Mouse (Mus musculus) cerebellum, postnatal 36 days (tissue): ENCODE measurements around the gene Echdc3.

Experiments used
- DNase-seq, 2 experiments: peaks; one replicate each; pipeline ENCODE4 v3.0.0; 2021 to 2022; ENCODE audit warnings: mixed read lengths in 2 of 2

Echdc3 gene

GRCm38 (mm10) chr2:6220141-6220805, 7.4 kb upstream of the Echdc3 start:
- peak; percentile 81 to 88 for DNase-seq

- DNase-seq = no peak
Observed at GRCm38 (mm10) chr2:6212327-6212723, 508 bp downstream of the Echdc3 start.

GRCm38 (mm10) chr2:6210840-6211239, 2.0 kb downstream of the Echdc3 start:
- DNase-seq = no peak

DNA sequence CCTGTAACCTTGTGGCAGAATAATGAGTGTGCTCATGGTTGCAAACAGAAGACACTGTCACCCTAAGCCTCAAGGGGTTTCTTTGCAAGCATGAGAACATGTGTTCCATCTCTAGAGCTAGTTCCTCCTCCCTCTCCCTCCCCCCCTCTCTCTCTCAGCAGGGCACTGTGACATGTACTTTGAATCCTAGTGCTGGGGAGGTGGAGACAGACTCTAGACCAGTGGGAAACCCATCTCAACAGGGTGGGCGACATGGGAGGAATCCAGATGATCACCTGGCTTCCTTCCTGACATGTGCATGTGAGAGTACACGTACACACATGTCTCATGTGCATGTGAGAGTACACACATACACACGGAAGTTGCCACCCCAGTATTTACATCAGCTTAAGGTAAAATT, 3.1 kb downstream of the Echdc3 start:
- DNase-seq = no peak

GRCm38 (mm10) chr2:6209116-6209515, 3.7 kb downstream of the Echdc3 start:
- DNase-seq = no peak

DNA sequence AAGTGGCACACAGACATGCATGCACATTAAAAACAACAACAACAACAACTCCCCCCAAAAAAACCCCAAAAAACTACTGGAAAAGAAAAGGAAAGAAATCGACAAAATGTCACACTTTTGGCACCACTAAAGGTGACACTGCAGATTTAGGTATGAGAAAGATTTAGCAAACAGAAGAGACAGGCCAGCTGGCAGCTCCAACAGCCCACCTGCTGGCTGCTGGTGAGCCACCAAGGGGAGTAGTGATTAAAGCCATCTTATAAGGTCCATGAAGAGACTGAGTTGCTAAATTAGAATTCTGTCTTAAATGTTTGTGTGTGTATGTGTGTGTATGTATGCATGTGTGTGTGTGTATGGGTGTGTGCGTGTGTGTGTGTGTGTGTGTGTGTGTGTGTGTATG, 5.1 kb downstream of the Echdc3 start:
- DNase-seq = peak; percentile 45 to 46

DNA sequence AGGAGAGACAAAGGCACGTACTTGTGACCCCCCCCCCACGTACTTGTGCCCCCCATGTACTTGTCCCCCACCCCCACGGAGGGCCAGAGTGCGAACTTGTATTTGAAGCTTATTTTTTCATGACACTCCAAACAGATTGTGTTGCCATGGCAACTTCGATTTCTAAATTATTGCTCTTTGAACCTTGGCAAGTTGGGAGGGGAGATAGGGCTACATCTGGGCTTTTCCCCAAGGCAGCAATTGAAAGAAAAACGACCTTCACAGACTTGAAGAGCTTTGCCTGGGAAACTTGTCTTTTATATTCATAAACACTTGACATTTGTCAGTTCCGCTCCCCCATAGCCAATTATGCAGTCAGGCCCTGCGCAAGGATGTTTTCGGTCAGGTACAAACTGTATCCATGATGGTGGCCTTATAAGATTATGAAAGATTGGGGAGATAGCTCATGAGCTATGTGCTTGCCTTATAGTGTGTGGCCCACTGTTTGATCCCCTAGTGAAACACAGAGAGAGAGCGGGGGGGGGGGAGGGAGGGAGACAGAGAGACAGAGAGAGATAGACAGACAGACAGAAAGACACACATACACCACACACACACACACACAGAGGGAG, 16.4 kb downstream of the Echdc3 start:
- DNase-seq = no peak

- DNase-seq = no peak
Observed at GRCm38 (mm10) chr2:6195468-6196239, 17.2 kb downstream of the Echdc3 start.

- DNase-seq = no peak
Observed at GRCm38 (mm10) chr2:6194497-6194896, 18.3 kb downstream of the Echdc3 start.

- DNase-seq = no peak
Observed at GRCm38 (mm10) chr2:6193591-6193973, 19.3 kb downstream of the Echdc3 start.

DNA sequence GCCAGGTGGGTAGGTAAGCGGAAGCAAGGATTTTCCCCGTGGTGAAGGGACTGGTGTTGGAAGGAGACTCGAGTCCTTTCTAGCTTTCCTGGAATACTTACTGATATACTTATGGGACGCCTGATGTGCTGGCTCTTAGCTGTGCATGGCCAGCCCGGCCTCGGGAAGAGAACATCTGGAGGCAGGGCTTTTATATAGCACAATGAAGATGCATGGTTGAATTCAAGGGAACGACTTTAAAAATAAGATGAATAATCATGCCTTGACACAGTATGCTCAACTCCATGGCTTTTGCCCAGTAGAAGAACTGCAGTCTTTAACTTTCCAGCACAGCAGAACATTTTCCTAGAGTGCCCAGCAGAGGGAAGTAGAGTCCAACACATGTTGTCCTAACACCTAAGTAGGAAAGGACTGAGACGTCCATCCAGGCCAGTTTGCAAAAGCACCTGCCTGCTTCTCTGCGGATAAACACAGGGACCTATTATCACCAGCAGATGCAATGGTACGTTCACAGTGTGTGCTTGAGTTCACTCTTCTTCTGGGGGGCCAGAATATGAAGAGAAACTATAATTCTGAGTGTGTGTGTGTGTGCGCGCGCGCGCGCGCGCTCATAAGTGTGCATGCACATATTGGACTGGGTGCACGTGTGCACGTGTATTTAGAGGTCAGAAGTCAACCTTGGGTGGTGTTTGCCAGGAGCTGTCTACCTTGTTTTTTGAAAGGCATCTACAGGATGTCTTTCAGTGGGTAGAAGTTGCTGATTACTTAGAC, 19.8 kb downstream of the Echdc3 start:
- DNase-seq = peak; percentile 63 to 74

DNA sequence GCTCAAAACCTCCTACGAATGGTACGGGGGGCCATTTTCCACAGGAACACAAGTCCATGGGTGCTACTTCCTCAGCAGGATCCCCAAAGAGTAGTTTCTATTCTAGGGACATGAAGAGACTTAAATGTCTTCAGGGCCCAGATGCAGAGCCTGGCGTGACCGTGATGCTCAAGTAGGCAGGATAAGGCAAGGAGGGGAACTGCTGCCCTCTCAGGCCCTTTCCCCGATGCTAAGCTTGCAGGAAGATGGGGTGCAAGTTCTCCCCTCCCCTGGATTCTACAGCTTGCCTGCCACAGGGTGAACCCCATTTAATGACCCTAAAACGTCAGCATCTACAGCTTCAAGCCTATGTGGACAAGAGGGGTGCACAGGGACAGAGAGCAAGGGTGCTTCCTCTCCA, 22.8 kb downstream of the Echdc3 start:
- no peak for DNase-seq

GRCm38 (mm10) chr2:6189675-6189998, 23.2 kb downstream of the Echdc3 start:
- DNase-seq = no peak

DNA sequence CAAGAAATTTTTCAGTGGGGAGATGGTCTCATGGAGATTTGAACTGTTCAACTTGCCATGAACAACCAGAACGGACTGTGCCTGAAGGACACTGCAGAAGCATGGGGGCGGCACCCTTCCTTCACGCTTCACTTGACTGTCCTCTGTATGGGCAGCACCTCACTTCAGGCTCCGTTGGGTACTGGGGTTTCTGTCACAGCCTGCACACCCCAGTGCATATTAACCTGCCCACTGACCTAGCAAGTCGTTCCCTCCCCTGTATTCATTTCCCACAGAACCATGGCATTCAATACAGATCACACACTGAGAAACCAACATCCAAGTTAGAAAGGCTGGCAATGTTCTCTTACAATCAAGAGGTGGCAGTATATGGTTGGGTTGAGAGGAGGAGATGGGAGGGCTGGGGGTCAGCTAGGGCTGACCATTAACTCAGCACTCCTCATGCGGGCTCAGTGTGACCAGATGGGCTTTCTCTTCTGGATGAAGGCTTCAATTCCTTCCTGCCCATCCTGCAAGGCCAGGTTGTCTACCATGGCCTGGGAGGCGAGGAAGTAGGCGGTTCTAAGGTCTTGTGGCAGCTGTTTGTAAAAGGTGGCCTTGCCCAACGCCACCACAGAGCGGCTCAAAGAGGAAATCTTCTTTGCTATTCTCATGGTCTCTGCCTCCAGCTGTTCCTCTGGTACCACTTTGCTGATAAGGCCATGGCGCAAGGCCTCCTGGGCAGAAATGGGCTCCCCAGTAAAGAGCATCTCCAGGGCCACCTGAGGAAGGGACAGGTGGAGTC, 23.8 kb downstream of the Echdc3 start:
- no peak for DNase-seq

GRCm38 (mm10) chr2:6187418-6187817, 25.4 kb downstream of the Echdc3 start:
- no peak for DNase-seq

DNA sequence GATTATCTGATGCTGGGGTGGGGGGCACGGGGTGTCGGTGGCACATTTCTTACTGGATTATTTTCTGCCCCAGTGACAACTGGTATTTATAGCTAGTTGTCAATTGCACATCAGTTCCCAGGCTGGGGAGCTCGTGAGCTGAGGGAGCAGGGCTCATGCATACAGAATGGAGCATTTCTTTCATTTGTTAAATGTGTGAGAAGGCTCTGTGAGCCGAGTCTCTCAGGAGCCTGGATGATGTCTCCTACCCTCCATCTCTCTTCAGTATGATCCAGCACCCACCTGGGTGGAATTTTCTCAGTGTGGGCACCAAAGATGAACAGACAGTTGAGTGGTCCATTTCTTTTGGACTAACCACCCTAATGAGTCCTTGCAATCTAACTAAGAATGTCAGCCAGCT, 25.9 kb downstream of the Echdc3 start:
- no peak for DNase-seq

DNA sequence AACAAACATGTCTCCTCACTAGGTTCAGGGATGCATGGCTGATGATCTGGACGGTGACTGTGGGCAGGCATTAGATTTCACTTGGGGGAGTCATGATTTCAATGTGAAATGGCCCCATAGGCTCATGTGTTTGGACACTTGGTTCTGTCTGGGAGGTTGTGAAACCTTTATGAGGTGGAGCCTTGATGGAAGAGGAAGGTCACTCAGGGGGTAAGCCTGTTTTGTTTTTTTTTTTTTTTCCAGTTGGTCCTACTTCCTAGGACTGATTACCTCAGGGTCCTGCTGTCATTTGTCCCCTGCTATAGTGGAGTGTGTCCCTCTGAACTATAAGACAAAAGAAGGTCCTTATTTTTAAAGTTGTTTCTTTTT, 33.1 kb downstream of the Echdc3 start:
- DNase-seq = no peak

DNA sequence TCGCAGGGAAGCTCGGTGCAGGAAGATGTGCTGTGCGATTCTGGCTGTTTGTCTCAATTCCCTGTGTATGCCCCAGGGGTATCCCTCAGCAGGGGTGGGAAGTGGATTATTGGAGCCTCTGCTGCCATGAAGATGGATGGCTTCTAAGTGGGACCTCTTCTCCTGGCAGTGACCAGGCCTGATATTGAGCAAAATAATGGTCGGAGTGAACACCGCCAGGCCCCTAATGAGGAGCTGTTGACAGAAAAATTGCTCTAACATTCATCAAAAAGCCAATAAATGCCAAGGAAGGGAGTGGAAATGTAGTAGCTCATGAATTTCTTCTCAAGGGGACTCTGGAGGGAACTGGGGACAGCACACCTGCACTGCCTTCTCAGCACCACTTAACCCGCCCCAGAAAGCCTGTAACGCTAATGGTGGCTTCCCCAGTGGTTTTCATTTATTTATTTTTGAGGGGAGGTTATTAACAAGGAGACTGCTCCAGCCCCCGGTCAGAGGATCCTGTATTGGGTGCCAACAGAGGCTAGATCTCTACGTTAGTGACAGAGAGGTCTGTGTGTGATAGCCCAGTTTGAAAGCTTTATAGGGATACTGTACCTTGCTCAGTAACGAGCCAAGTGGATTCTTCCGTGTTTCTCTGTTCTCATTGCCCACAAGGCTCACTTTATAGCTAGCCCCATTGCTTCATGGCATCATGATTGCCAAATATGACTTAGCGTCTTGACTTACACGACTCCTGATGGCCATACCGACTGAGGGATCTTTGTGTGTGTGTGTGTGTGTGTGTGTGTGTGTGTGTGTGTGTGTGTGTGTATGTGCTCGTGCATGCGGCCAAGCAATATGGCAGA, 33.7 kb downstream of the Echdc3 start:
- DNase-seq = no peak

GRCm38 (mm10) chr2:6173013-6173412, 39.8 kb downstream of the Echdc3 start:
- DNase-seq = no peak

- DNase-seq = no peak
Observed at GRCm38 (mm10) chr2:6168560-6168959, 44.3 kb downstream of the Echdc3 start.

GRCm38 (mm10) chr2:6167843-6168558, 44.8 kb downstream of the Echdc3 start:
- peak; percentile 71 to 85 for DNase-seq
